Mouse (Mus musculus): ENCODE measurements at regions not wholly inside any gene's neighbourhood (a gene's known extent, or its start where the extent isn't known, plus 50 kb on each side); places are given as distances from the start of the nearest gene placed in this dataset.

GRCm38 (mm10) chr9:30848249-30848648 is 74.0 kb downstream of the Adamts15 start:
- DNase-seq (ENCODE audit: low read depth), result no peak

GRCm38 (mm10) chr9:30845609-30846290 is 76.5 kb downstream of the Adamts15 start:
- DNase-seq (ENCODE audit: low read depth), result peak; percentile 13

GRCm38 (mm10) chr9:30844079-30844563 is 78.1 kb downstream of the Adamts15 start:
- peak; percentile 55 for DNase-seq (ENCODE audit: low read depth)

- DNase-seq (ENCODE audit: low read depth), result no peak
These were observed 87.3 kb downstream of the Adamts15 start for GRCm38 (mm10) chr9:30834908-30835307.

GRCm38 (mm10) chr9:30834565-30834905 is 87.7 kb downstream of the Adamts15 start:
- DNase-seq (ENCODE audit: low read depth), result no peak

GRCm38 (mm10) chr9:30833836-30834564 is 88.3 kb downstream of the Adamts15 start:
- no peak for DNase-seq (ENCODE audit: low read depth)

- peak; percentile 15 for DNase-seq (ENCODE audit: low read depth)
These were observed 92.9 kb downstream of the Adamts15 start for GRCm38 (mm10) chr9:30829158-30829870.

GRCm38 (mm10) chr9:30827780-30828179 is 94.5 kb downstream of the Adamts15 start:
- DNase-seq (ENCODE audit: low read depth), result no peak

- DNase-seq (ENCODE audit: low read depth), result no peak
These were observed 98.1 kb downstream of the Adamts15 start for GRCm38 (mm10) chr9:30824056-30824625.

GRCm38 (mm10) chr9:30820806-30821375 is 101.4 kb downstream of the Adamts15 start:
- DNase-seq (ENCODE audit: low read depth), result no peak

- no peak for DNase-seq (ENCODE audit: low read depth)
These were observed 109.0 kb downstream of the Adamts15 start for GRCm38 (mm10) chr9:30813246-30813645.

GRCm38 (mm10) chr9:30810843-30811242 is 111.4 kb downstream of the Adamts15 start:
- no peak for DNase-seq (ENCODE audit: low read depth)

GRCm38 (mm10) chr9:30810290-30810689 is 112.0 kb downstream of the Adamts15 start:
- DNase-seq (ENCODE audit: low read depth), result no peak

GRCm38 (mm10) chr9:30808863-30809491 is 113.3 kb downstream of the Adamts15 start:
- peak; percentile 62 for DNase-seq (ENCODE audit: low read depth)

GRCm38 (mm10) chr9:30803755-30804532 is 118.3 kb downstream of the Adamts15 start:
- no peak for DNase-seq (ENCODE audit: low read depth)

- DNase-seq (ENCODE audit: low read depth), result no peak
These were observed 119.4 kb downstream of the Adamts15 start for GRCm38 (mm10) chr9:30802826-30803225.

GRCm38 (mm10) chr9:30794701-30795407 is 127.4 kb downstream of the Adamts15 start:
- DNase-seq (ENCODE audit: low read depth), result no peak

- no peak for DNase-seq (ENCODE audit: low read depth)
These were observed 141.0 kb downstream of the Adamts15 start for GRCm38 (mm10) chr9:30781221-30781620.

GRCm38 (mm10) chr9:30777816-30778215 is 144.4 kb downstream of the Adamts15 start:
- no peak for DNase-seq (ENCODE audit: low read depth)

- DNase-seq (ENCODE audit: low read depth), result no peak
These were observed 147.1 kb downstream of the Adamts15 start for GRCm38 (mm10) chr9:30775161-30775560.
